Mouse (Mus musculus) activated CD4-positive, CD25-positive, alpha-beta regulatory T cell, adult 9 weeks (primary cell): ENCODE results near the gene Dkk3. TPM values are rescaled to one million over a fixed set of nuclear protein-coding genes. Genes with fewer than 3 reads are reported as not detected.

Source experiments
- polyA plus RNA-seq: library from polyadenylated mRNA; unstranded; fragments of 100-300 nt; shearing (Covaris generic); gene quantifications from one replicate; pipeline ENCODE4 v1.2.1, GENCODE M21; 2017

Dkk3 gene
- polyA plus RNA-seq: 1.3 TPM

DNA sequence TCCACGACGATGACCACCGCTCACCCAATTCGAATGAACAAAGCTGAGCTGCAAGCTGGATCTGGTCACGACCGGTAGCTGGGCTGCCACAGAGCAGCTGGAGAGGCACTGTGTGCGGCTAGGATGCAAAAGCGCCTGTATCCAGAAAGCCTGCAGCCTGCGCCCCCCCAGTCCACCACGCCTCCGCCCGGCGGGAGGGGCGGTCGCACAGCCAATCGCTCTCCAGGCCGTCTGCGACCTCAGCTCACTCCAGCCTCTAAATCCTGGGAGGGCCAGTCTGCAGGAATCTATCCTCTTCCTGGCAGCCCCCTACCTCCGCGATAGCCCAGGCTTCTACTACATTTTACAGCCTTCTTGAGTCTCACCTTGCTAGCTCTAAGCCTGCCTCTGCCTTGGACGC is at the start of gene Dkk3:
Dkk3 (minus strand) TSS at position 116 of the 400 bp plus-strand sequence.

Other genes starting within 250 kb of the Dkk3 start
- 45.1 TPM for gene Usp47, start 135.6 kb downstream of the Dkk3 start, polyA plus RNA-seq
- gene Mical2, start 66.8 kb upstream of the Dkk3 start, polyA plus RNA-seq: 3.3 TPM